Mouse (Mus musculus) heart, adult 2 months (tissue): Measurements from ENCODE around the gene Selenom.

Source experiments
- CTCF ChIP-seq: fragments of 200-600 bp; IDR thresholded peaks from 2 replicates; pipeline ENCODE4 v1.8.1; 2022; ENCODE audit warnings: antibody characterized with exemption, mild to moderate bottlenecking, moderate library complexity
- EP300 ChIP-seq: fragments of 200-500 bp; IDR thresholded peaks from 2 replicates; pipeline ENCODE4 v1.6.1; 2011; ENCODE audit warnings: low read depth, low read length, control low read depth; ENCODE audit not compliant: insufficient read depth

GRCm38 (mm10) chr11:3548564-3549295 lies 34.2 kb downstream of the Selenom start:
- TF ChIP-seq CTCF = no peak
- TF ChIP-seq EP300 = no peak
